Comparison of ENCODE assay signal across 11 mouse cellular contexts in the genomic region with DNA sequence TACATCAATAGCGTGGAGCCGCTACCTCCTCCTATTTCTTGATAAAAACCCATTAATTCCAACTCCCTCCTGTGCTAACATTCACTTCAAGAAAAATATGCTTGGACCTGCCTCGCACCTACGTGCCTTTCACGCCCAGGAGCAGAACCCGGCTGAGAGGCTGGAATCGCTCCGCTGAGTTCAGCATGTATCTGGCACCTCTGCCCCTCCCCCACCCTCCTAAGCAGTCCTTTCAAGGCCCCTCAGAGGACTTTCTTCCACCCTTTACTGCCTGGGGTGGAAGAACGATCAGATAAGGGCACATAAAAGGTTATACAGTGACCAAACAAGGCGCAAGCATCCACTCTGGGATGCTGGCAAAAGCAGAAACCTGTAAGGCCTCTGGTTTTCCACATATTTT. TPM values are rescaled to one million over a fixed set of nuclear protein-coding genes. Genes with fewer than 3 reads are reported as not detected.
DNase-seq lines count a peak whose midpoint lies in the region; ATAC-seq and TF ChIP-seq lines count a peak whose summit lies in the region.
"Had no signal": no experiment of that assay in that cellular context is flagged by ENCODE, and none has a peak within 500 bp of the region (broad histone marks: within the 10 kb centered on the region; RNA-seq: fewer than 3 reads in every experiment).

No protein-coding gene starts in this region.

- H3K4me3 ChIP-seq in heart, embryonic 14.5 days (ENCODE audit: control insufficient read depth in 1 of 2, insufficient read depth in 1 of 2, low read depth in 1 of 2, low read length in 2 of 2), result no peak overlapping the region
- H3K4me3 ChIP-seq in intestine, embryonic 16.5 days (ENCODE audit: low read length), result no peak overlapping the region
- H3K4me3 ChIP-seq in midbrain, embryonic 13.5 days (replicated peaks), result no peak overlapping the region
- H3K4me3 ChIP-seq in left cerebral cortex, adult 2 months, result no peak overlapping the region
- H3K4me3 ChIP-seq: liver, embryonic 15.5 days; neural tube, embryonic 13.5 days had no signal

- intact Hi-C loops in heart, postnatal 10 days (cut with DNase I), result no loop called here
- intact Hi-C loops in left cerebral cortex, postnatal 14 days (cut with DNase I), result no loop called here
- intact Hi-C loops in left cerebral cortex, adult 2 months (cut with DNase I), result no loop called here

- TF ChIP-seq CTCF in left cerebral cortex, adult 2 months (IDR thresholded peaks at IDR 0.05), result no peak

- H3K4me2 ChIP-seq in heart, embryonic 14.5 days (ENCODE audit: low read length), result 0 out of 2 replicates have a peak overlapping the region, but pooled peaks have one; percentile 26
- no peak overlapping the region for H3K4me2 ChIP-seq in intestine, embryonic 16.5 days (ENCODE audit: low read depth, low read length)
- peak overlapping the region; percentile 19; the same call in 1 of the 2 replicates for H3K4me2 ChIP-seq in midbrain, embryonic 13.5 days (replicated peaks)
- H3K4me2 ChIP-seq: liver, embryonic 15.5 days; neural tube, embryonic 13.5 days had no signal

- peaks cover 2 to 5% of the 10 kb centered on the region in 2 experiments; a peak in 3 of 4 replicates for H3K4me1 ChIP-seq in heart, embryonic 14.5 days (ENCODE audit: control insufficient read depth in 2 of 2, insufficient read depth in 2 of 2, low read length in 2 of 2)
- H3K4me1 ChIP-seq in intestine, embryonic 16.5 days (ENCODE audit: control insufficient read depth, insufficient read depth, low read length), result no peaks in the 10 kb centered on the region
- peaks cover 6% of the 10 kb centered on the region for H3K4me1 ChIP-seq in midbrain, embryonic 13.5 days (replicated peaks)
- H3K4me1 ChIP-seq: liver, embryonic 15.5 days had no signal

- H3K9me3 ChIP-seq in heart, embryonic 14.5 days (ENCODE audit: control insufficient read depth, low read length), result no peaks in the 10 kb centered on the region
- H3K9me3 ChIP-seq in intestine, embryonic 16.5 days (ENCODE audit: control insufficient read depth, low read length), result no peaks in the 10 kb centered on the region
- H3K9me3 ChIP-seq in midbrain, embryonic 13.5 days, result no peaks in the 10 kb centered on the region
- H3K9me3 ChIP-seq: liver, embryonic 15.5 days; neural tube, embryonic 13.5 days had no signal

- ATAC-seq in heart, embryonic 14.5 days (ENCODE audit: insufficient number of reproducible peaks, insufficient read depth, low FRiP score, low read depth), result no peak
- ATAC-seq in intestine, embryonic 16.5 days, result peak; percentile 95
- ATAC-seq in midbrain, embryonic 13.5 days, result no peak
- no peak for ATAC-seq in megakaryocyte, adult 5-6 weeks (ENCODE audit: poor library complexity, severe bottlenecking)

- no peaks in the 10 kb centered on the region for H3K36me3 ChIP-seq in heart, embryonic 14.5 days (ENCODE audit: control insufficient read depth, insufficient read depth, low read length)
- no peaks in the 10 kb centered on the region for H3K36me3 ChIP-seq in intestine, embryonic 16.5 days (ENCODE audit: control insufficient read depth, insufficient read depth, low read length)
- no peaks in the 10 kb centered on the region for H3K36me3 ChIP-seq in midbrain, embryonic 13.5 days
- H3K36me3 ChIP-seq: liver, embryonic 15.5 days; neural tube, embryonic 13.5 days had no signal

- no peak for DNase-seq in heart, postnatal 10 days
- peak; percentile 74 for DNase-seq in R1 (ENCODE audit: low read depth, low spot score)
- no peak for DNase-seq in left cerebral cortex, postnatal 14 days (ENCODE audit: low spot score in 2 of 2)
- DNase-seq in left cerebral cortex, adult 2 months (ENCODE audit: extremely low spot score in 1 of 2, low spot score in 2 of 2), result no peak
- DNase-seq: cerebellum, adult 2 months had no signal

- no peak overlapping the region for H3K9ac ChIP-seq in heart, embryonic 14.5 days (ENCODE audit: low read length)
- H3K9ac ChIP-seq in intestine, embryonic 16.5 days (ENCODE audit: low read depth, low read length), result no peak overlapping the region
- no peak overlapping the region for H3K9ac ChIP-seq in midbrain, embryonic 13.5 days (replicated peaks)
- H3K9ac ChIP-seq: liver, embryonic 15.5 days; neural tube, embryonic 13.5 days had no signal

- H3K27ac ChIP-seq in heart, embryonic 14.5 days (replicated peaks in 1 of 2; ENCODE audit: control insufficient read depth in 1 of 2, insufficient read depth in 1 of 2, low read depth in 2 of 2, low read length in 2 of 2), result no peak overlapping the region
- H3K27ac ChIP-seq in intestine, embryonic 16.5 days (ENCODE audit: low read length), result peak overlapping the region; percentile 64
- H3K27ac ChIP-seq in midbrain, embryonic 13.5 days, result no peak overlapping the region
- H3K27ac ChIP-seq in left cerebral cortex, adult 2 months, result no peak overlapping the region
- H3K27ac ChIP-seq: liver, embryonic 15.5 days; neural tube, embryonic 13.5 days had no signal

- 0 out of 2 replicates have a peak, but pooled peaks cover 4% of the 10 kb centered on the region for H3K27me3 ChIP-seq in heart, embryonic 14.5 days (ENCODE audit: control insufficient read depth, insufficient read depth, low read length)
- no peaks in the 10 kb centered on the region for H3K27me3 ChIP-seq in intestine, embryonic 16.5 days (replicated peaks; ENCODE audit: control insufficient read depth, insufficient read depth, low read length)
- H3K27me3 ChIP-seq in midbrain, embryonic 13.5 days, result 0 out of 2 replicates have a peak, but pooled peaks cover 3% of the 10 kb centered on the region
- H3K27me3 ChIP-seq: neural tube, embryonic 13.5 days had no signal

- WGBS in heart, embryonic 14.5 days, result 10% methylated on average over 10 of the region's 10 CpGs
- 9% methylated on average over 10 of the region's 10 CpGs for WGBS in intestine, embryonic 16.5 days
- whole genome bisulfite sequencing in midbrain, embryonic 13.5 days, result 10% methylated on average over 10 of the region's 10 CpGs

RNA-seq across cellular contexts. Expression of a gene that starts 26.4 kb away (rescaled TPM):
- polyA plus RNA-seq in heart, embryonic 14.5 days (2014; fragmentation: Nextera tagmentation; extraction: Ambion mirVana), result 0.85 and 1.00 TPM in 2 replicates
- total RNA-seq in heart, postnatal 10 days (2021), result 1 to 10 TPM in 1 of 2 experiments, under 1 TPM in 1; 0.65 to 2.1 TPM
- 2.0 and 2.2 TPM in 2 replicates for polyA plus RNA-seq in intestine, embryonic 16.5 days (2015; fragmentation: Nextera tagmentation; extraction: Ambion mirVana)
- polyA plus RNA-seq in midbrain, embryonic 13.5 days (2015; fragmentation: Nextera tagmentation; extraction: Ambion mirVana), result 2.2 and 3.7 TPM in 2 replicates
- total RNA-seq in left cerebral cortex, postnatal 14 days (2021), result under 1 TPM; 0.09 to 0.17 TPM
- total RNA-seq in megakaryocyte, adult 5-6 weeks (2015), result not detected in 2 replicates
- total RNA-seq in megakaryocyte, adult 5-6 weeks (2017), result not detected in 2 replicates
- total RNA-seq in left cerebral cortex, adult 2 months (2021), result under 1 TPM; 0.07 TPM

RNA-seq across cellular contexts. Expression of a gene that starts 34.7 kb away (rescaled TPM):
- polyA plus RNA-seq in heart, embryonic 14.5 days (2014; fragmentation: Nextera tagmentation; extraction: Ambion mirVana), result 10.7 and 12.1 TPM in 2 replicates
- 1 to 10 TPM; 5.6 to 5.7 TPM for total RNA-seq in heart, postnatal 10 days (2021)
- polyA plus RNA-seq in intestine, embryonic 16.5 days (2015; fragmentation: Nextera tagmentation; extraction: Ambion mirVana), result 10.3 and 11.1 TPM in 2 replicates
- polyA plus RNA-seq in midbrain, embryonic 13.5 days (2015; fragmentation: Nextera tagmentation; extraction: Ambion mirVana), result 24.3 and 24.8 TPM in 2 replicates
- total RNA-seq in left cerebral cortex, postnatal 14 days (2021), result 10 to 100 TPM; 25.9 to 29.4 TPM
- total RNA-seq in megakaryocyte, adult 5-6 weeks (2015), result 3.3 and 6.8 TPM in 2 replicates
- 2.7 and 2.8 TPM in 2 replicates for total RNA-seq in megakaryocyte, adult 5-6 weeks (2017)
- 10 to 100 TPM; 23.5 to 28.4 TPM for total RNA-seq in left cerebral cortex, adult 2 months (2021)

RNA-seq across cellular contexts. Expression of a gene that starts 57.7 kb away (rescaled TPM):
- polyA plus RNA-seq in heart, embryonic 14.5 days (2014; fragmentation: Nextera tagmentation; extraction: Ambion mirVana), result 23.2 and 28.0 TPM in 2 replicates
- total RNA-seq in heart, postnatal 10 days (2021), result 10 to 100 TPM; 70.3 to 76.3 TPM
- 0.16 and 0.18 TPM in 2 replicates for polyA plus RNA-seq in intestine, embryonic 16.5 days (2015; fragmentation: Nextera tagmentation; extraction: Ambion mirVana)
- polyA plus RNA-seq in midbrain, embryonic 13.5 days (2015; fragmentation: Nextera tagmentation; extraction: Ambion mirVana), result 0.13 and 0.18 TPM in 2 replicates
- 1 to 10 TPM; 1.6 to 1.9 TPM for total RNA-seq in left cerebral cortex, postnatal 14 days (2021)
- not detected in 2 replicates for total RNA-seq in megakaryocyte, adult 5-6 weeks (2015)
- 0.33 TPM in 1 of 2 replicates, not detected in the other for total RNA-seq in megakaryocyte, adult 5-6 weeks (2017)
- under 1 TPM; 0.75 to 0.84 TPM for total RNA-seq in left cerebral cortex, adult 2 months (2021)

Comparison
In these comparisons a context has a peak if more than half of its experiments do, and no peak if none do; other contexts are left out.
1. RNA of a gene that starts 57.7 kb away (total RNA-seq): 70.3 to 76.3 TPM in heart, postnatal 10 days; 1.6 to 1.9 TPM in left cerebral cortex, postnatal 14 days, 0.75 to 0.84 TPM in left cerebral cortex, adult 2 months and 0.33 TPM in megakaryocyte, adult 5-6 weeks; every median in the first group is over 10 times any median in the second.